Mouse (Mus musculus) CH12.LX (cell line): ENCODE measurements around the gene Grb10. TPM values are rescaled to one million over a fixed set of nuclear protein-coding genes. Genes with fewer than 3 reads are reported as not detected.

Experiments used
- DNase-seq: peaks from one replicate; pipeline ENCODE4 v3.0.0-alpha.2; 2013; ENCODE audit errors: extremely low read depth
- H3K27ac ChIP-seq: 2 replicates; pipeline ENCODE4 v1.5.1; 2012; ENCODE audit warnings: low read depth, mild to moderate bottlenecking, control low read depth, moderate library complexity; ENCODE audit not compliant: insufficient read depth
- H3K27me3 ChIP-seq: replicated peaks from 2 replicates; pipeline ENCODE3; 2012; ENCODE audit warnings: inconsistent platforms
- H3K36me3 ChIP-seq, 2 experiments: replicated peaks in 1 of 2; 2 replicates each; pipeline versions ENCODE3 to v1.6.1; 2012; ENCODE audit warnings: inconsistent platforms in 1 of 2, low read length in 1 of 2, mild to moderate bottlenecking in 1 of 2, mixed read lengths in 1 of 2, moderate library complexity in 1 of 2; ENCODE audit not compliant: control insufficient read depth in 1 of 2, insufficient read depth in 1 of 2
- H3K4me1 ChIP-seq, 2 experiments: 2 replicates each; pipeline ENCODE4 v1.6.1; 2012; ENCODE audit warnings: inconsistent platforms in 1 of 2, moderate library complexity in 1 of 2; ENCODE audit not compliant: insufficient read depth in 2 of 2, control insufficient read depth in 1 of 2
- H3K4me2 ChIP-seq: 2 replicates; pipeline ENCODE4 v1.6.1; 2012; ENCODE audit warnings: low read depth, mild to moderate bottlenecking, control low read depth; ENCODE audit not compliant: poor library complexity, insufficient read depth, severe bottlenecking
- H3K4me3 ChIP-seq, 3 experiments: fragments of 150-350 bp in 1 of 3; sonication (generic) in 1 of 3; replicated peaks in 1 of 3; 2 replicates each; pipeline versions ENCODE3 to v1.5.1; 2011 to 2012; ENCODE audit warnings: low read depth in 2 of 3, low read length in 2 of 3, mild to moderate bottlenecking in 2 of 3, moderate library complexity in 2 of 3, control low read depth in 1 of 3, improper control_type of control experiment in 1 of 3, inconsistent platforms in 1 of 3, mixed read lengths in 1 of 3; ENCODE audit not compliant: poor library complexity in 1 of 3
- H3K79me2 ChIP-seq: replicated peaks from 2 replicates; pipeline ENCODE4 v1.6.1; 2012; ENCODE audit warnings: mild to moderate bottlenecking, moderate library complexity; ENCODE audit not compliant: control insufficient read depth, poor library complexity, insufficient read depth, severe bottlenecking; ENCODE audit errors: extremely low read depth
- H3K9ac ChIP-seq: 2 replicates; pipeline ENCODE4 v1.6.1; 2012; ENCODE audit warnings: low read depth, mild to moderate bottlenecking, control low read depth, moderate library complexity; ENCODE audit not compliant: insufficient read depth
- H3K9me3 ChIP-seq: replicated peaks from 2 replicates; pipeline ENCODE3; 2012; ENCODE audit warnings: low read length, inconsistent platforms, mixed read lengths
- BHLHE40 ChIP-seq: IDR thresholded peaks from 2 replicates; pipeline ENCODE4 v1.6.1; 2011; ENCODE audit warnings: mild to moderate bottlenecking, low read depth, low read length, improper control_type of control experiment
- CHD1 ChIP-seq: IDR thresholded peaks from 2 replicates; pipeline ENCODE4 v1.6.1; 2012; ENCODE audit warnings: low read depth, low read length, improper control_type of control experiment, inconsistent platforms
- CTCF ChIP-seq, 2 experiments: IDR thresholded peaks in 1 of 2; conservative IDR thresholded peaks in 1 of 2; 2 replicates each; pipeline ENCODE4 v1.5.1; 2011 to 2012; ENCODE audit warnings: low read depth in 2 of 2, low read length in 2 of 2, improper control_type of control experiment in 1 of 2, inconsistent platforms in 1 of 2, mild to moderate bottlenecking in 1 of 2, moderate library complexity in 1 of 2
- E2F4 ChIP-seq: IDR thresholded peaks from 2 replicates; pipeline ENCODE4 v1.6.1; 2011; ENCODE audit warnings: low read depth, low read length, improper control_type of control experiment; ENCODE audit not compliant: insufficient replicate concordance
- GABPA ChIP-seq: IDR thresholded peaks from 2 replicates; pipeline ENCODE4 v1.6.1; 2012; ENCODE audit warnings: low read depth, low read length, improper control_type of control experiment, inconsistent platforms; ENCODE audit not compliant: insufficient replicate concordance
- HCFC1 ChIP-seq: IDR thresholded peaks from 2 replicates; pipeline ENCODE4 v1.6.1; 2012; ENCODE audit warnings: low read depth, mild to moderate bottlenecking, inconsistent platforms, low read length, improper control_type of control experiment
- IRF4 ChIP-seq: IDR thresholded peaks from 2 replicates; pipeline ENCODE4 v1.6.1; 2014; ENCODE audit warnings: low read depth, mild to moderate bottlenecking, inconsistent platforms, low read length, improper control_type of control experiment
- JUN ChIP-seq: IDR thresholded peaks from 2 replicates; pipeline ENCODE4 v1.6.1; 2011; ENCODE audit warnings: low read depth, mild to moderate bottlenecking, low read length, improper control_type of control experiment, moderate library complexity; ENCODE audit not compliant: insufficient read depth
- JUND ChIP-seq: conservative IDR thresholded peaks from 2 replicates; pipeline ENCODE4 v1.6.1; 2011; ENCODE audit warnings: low read depth, low read length, improper control_type of control experiment
- KAT2A ChIP-seq: IDR thresholded peaks from 2 replicates; pipeline ENCODE4 v1.6.1; 2012; ENCODE audit warnings: low read length, improper control_type of control experiment, inconsistent platforms; ENCODE audit not compliant: insufficient replicate concordance
- MAFK ChIP-seq: IDR thresholded peaks from 2 replicates; pipeline ENCODE4 v1.6.1; 2011; ENCODE audit warnings: low read length, improper control_type of control experiment; ENCODE audit not compliant: insufficient replicate concordance
- MAX ChIP-seq: IDR thresholded peaks from 2 replicates; pipeline ENCODE4 v1.6.1; 2011; ENCODE audit warnings: low read length, improper control_type of control experiment
- MAZ ChIP-seq: IDR thresholded peaks from 2 replicates; pipeline ENCODE4 v1.6.1; 2012; ENCODE audit warnings: low read depth, mild to moderate bottlenecking, inconsistent platforms, low read length, improper control_type of control experiment, moderate library complexity
- MEF2A ChIP-seq: IDR thresholded peaks from 2 replicates; pipeline ENCODE4 v1.6.1; 2014; ENCODE audit warnings: low read depth, mild to moderate bottlenecking, inconsistent platforms, low read length, improper control_type of control experiment, borderline replicate concordance
- MXI1 ChIP-seq: IDR thresholded peaks from 2 replicates; pipeline ENCODE4 v1.6.1; 2011; ENCODE audit warnings: mild to moderate bottlenecking, low read depth, low read length, improper control_type of control experiment
- NELFE ChIP-seq: IDR thresholded peaks from 2 replicates; pipeline ENCODE4 v1.6.1; 2011; ENCODE audit warnings: low read depth, low read length, improper control_type of control experiment
- PAX5 ChIP-seq: IDR thresholded peaks from 2 replicates; pipeline ENCODE4 v1.6.1; 2012; ENCODE audit warnings: low read length, inconsistent platforms, mixed read lengths
- POLR2A ChIP-seq: IDR thresholded peaks from 2 replicates; pipeline ENCODE4 v1.6.1; 2011; ENCODE audit warnings: low read depth, mild to moderate bottlenecking, improper control_type of control experiment, low read length
- RAD21 ChIP-seq: IDR thresholded peaks from 2 replicates; pipeline ENCODE4 v1.6.1; 2011; ENCODE audit warnings: low read depth, mild to moderate bottlenecking, low read length, improper control_type of control experiment, moderate library complexity
- RCOR1 ChIP-seq: conservative IDR thresholded peaks from 2 replicates; pipeline ENCODE4 v1.6.1; 2012; ENCODE audit warnings: low read depth, mild to moderate bottlenecking, inconsistent platforms, low read length, improper control_type of control experiment
- TBP ChIP-seq: conservative IDR thresholded peaks from 2 replicates; pipeline ENCODE4 v1.6.1; 2011; ENCODE audit warnings: low read depth, low read length, improper control_type of control experiment
- TCF12 ChIP-seq: IDR thresholded peaks from 2 replicates; pipeline ENCODE4 v1.6.1; 2014; ENCODE audit warnings: low read depth, mild to moderate bottlenecking, inconsistent platforms, low read length, improper control_type of control experiment
- UBTF ChIP-seq: IDR thresholded peaks from 2 replicates; pipeline ENCODE4 v1.6.1; 2012; ENCODE audit warnings: low read depth, mild to moderate bottlenecking, inconsistent platforms, low read length, improper control_type of control experiment, moderate library complexity
- USF2 ChIP-seq: conservative IDR thresholded peaks from 2 replicates; pipeline ENCODE4 v1.6.1; 2011; ENCODE audit warnings: low read depth, low read length, improper control_type of control experiment
- ZC3H11A ChIP-seq: IDR thresholded peaks from 2 replicates; pipeline ENCODE4 v1.6.1; 2012; ENCODE audit warnings: low read depth, mild to moderate bottlenecking, inconsistent platforms, low read length, improper control_type of control experiment
- ZNF384 ChIP-seq: IDR thresholded peaks from 2 replicates; pipeline ENCODE4 v1.6.1; 2012; ENCODE audit warnings: low read depth, low read length, improper control_type of control experiment, inconsistent platforms
- dilution Hi-C: fragments of 300-500 bp; cut with MboI; formaldehyde crosslinking; loops from 2 replicates; pipeline ENCODE4 v1.14.3; 2020; ENCODE audit warnings: low sequenced_read_pairs; ENCODE audit not compliant: extremely low pct_unique_long_range_greater_than_20kb, extremely low pct_ligation_motif_present
- in situ Hi-C: fragments of 300-500 bp; cut with MboI; formaldehyde crosslinking; loops from 3 replicates; pipeline ENCODE4 v1.14.3; 2019; ENCODE audit warnings: low sequenced_read_pairs, low pct_ligation_motif_present, low pct_unique_long_range_greater_than_20kb, mixed read lengths
- polyA plus RNA-seq: library from polyadenylated mRNA; unstranded; fragments of >175 nt; gene quantifications from 2 replicates; pipeline ENCODE4 v1.2.1, GENCODE M21; 2012; ENCODE audit warnings: low read depth; ENCODE audit not compliant: insufficient read length
- total RNA-seq, 2 experiments: library from RNA; depleted of rRNA; stranded (reverse); fragments of 300-350 nt in 1 of 2; fragments of >200 nt in 1 of 2; gene quantifications; 2 replicates each; pipeline ENCODE4 v1.2.3; 2012 to 2014

The Grb10 gene
- total and polyA plus RNA-seq, 3 experiments: 38.4 to 189 (median 137) TPM

DNA sequence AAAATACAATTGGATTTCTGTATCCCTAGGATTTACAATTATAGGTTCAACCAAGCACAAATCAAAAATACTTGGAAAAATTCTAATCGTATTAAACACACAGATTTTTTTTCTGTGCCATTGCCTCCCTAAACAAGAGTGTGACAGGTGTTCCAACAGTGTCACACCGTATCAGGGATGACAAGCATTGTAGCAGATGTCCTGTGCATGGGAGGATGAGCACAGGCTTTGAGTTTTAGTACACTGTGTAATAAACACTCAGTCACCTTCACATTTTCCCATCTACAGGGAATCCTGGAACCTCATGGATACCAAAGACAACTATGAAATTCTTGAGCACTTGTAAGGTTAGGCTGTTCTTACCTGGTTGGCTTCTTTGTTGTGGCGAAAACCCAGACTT, 51.2 kb downstream of the Grb10 start:
- TF ChIP-seq IRF4 (no peak), KAT2A (no peak), POLR2A (no peak), JUN (no peak), MEF2A (no peak), ZC3H11A (no peak), E2F4 (no peak), RCOR1 (no peak), NELFE (no peak), JUND (no peak), MAFK (no peak), GABPA (no peak)
- no peaks in the 10 kb centered on the region for H3K79me2 ChIP-seq
- no peaks in the 10 kb centered on the region for H3K27me3 ChIP-seq
- in situ Hi-C loops (loop anchor here (25.0 kb wide), 1 partner anchor 300 kb away; no protein-coding TSS in a partner anchor), dilution Hi-C loops (no loop called here)
- no peaks in the 10 kb centered on the region for H3K9me3 ChIP-seq
- DNase-seq: no peak
- H3K36me3 ChIP-seq: no peaks in the 10 kb centered on the region
- no peaks in the 10 kb centered on the region for H3K4me1 ChIP-seq
- H3K27ac ChIP-seq: no peak overlapping the region
- H3K9ac ChIP-seq: no peak overlapping the region
- no peak overlapping the region for H3K4me2 ChIP-seq
- no peak overlapping the region for H3K4me3 ChIP-seq

DNA sequence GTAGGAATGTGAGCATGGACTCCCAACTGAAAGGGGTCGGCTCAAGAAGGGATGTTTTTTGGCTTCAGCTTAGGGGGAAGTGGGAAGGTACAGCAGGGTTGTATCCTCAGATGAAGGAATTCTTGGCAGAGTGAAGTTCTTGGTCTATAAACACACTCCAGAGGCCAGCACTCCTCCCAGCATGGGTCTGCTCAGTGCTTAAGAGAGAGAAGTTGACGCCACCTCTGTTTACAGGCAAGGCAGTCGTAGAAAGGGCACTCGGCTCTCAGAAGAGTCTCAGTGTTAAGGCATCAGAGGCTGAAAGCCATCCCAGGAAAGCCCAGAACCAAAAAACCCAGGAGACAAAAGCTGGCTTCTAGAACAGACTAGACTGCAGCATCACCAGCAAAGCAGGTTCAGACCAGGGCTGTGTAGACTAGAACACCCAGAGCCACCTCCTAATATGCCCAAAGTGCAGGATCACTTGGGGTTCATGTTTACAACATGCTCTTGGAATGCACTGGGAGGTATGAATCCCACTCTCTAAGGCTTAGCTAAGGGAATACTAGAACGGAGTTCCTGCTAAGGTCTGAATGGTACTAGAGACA, 59.8 kb downstream of the Grb10 start:
- dilution Hi-C loops (no loop called here), in situ Hi-C loops (loop anchor here (10.0 to 25.0 kb wide), 3 partner anchors 309 to 584 kb away; partner anchors contain the start of genes Spata48 and Zpbp)
- TF ChIP-seq MXI1: no peak
- TF ChIP-seq TCF12: no peak
- TF ChIP-seq MAFK: no peak
- no peak for TF ChIP-seq E2F4
- TF ChIP-seq MAZ: no peak
- TF ChIP-seq MAX: no peak
- TF ChIP-seq PAX5: no peak
- TF ChIP-seq CHD1: no peak
- TF ChIP-seq UBTF: no peak
- TF ChIP-seq HCFC1: no peak
- no peak for TF ChIP-seq TBP
- TF ChIP-seq RAD21: no peak
- TF ChIP-seq BHLHE40: no peak
- no peak for TF ChIP-seq RCOR1
- TF ChIP-seq USF2: no peak
- no peak for TF ChIP-seq IRF4
- TF ChIP-seq CTCF (conservative IDR thresholded peaks at IDR 0.05 in 1 of 2, IDR thresholded peaks at IDR 0.05 in 1 of 2; ENCODE audit: low read depth in 2 of 2, low read length in 2 of 2): no peak
- TF ChIP-seq ZNF384: no peak
- TF ChIP-seq NELFE: no peak

More for the DNA sequence above, 59.8 kb downstream of the Grb10 start:
- Histone ChIP-seq H3K9ac (no peak overlapping the region), H3K4me3 (no peak overlapping the region), H3K36me3 (no peaks in the 10 kb centered on the region), H3K27ac (no peak overlapping the region), H3K4me1 (peaks cover 0 to 12% of the 10 kb centered on the region in 2 experiments; a peak in 2 of 4 replicates), H3K4me2 (no peak overlapping the region), H3K79me2 (no peaks in the 10 kb centered on the region), H3K9me3 (no peaks in the 10 kb centered on the region), H3K27me3 (no peaks in the 10 kb centered on the region)
- DNase-seq: no peak
